Mouse (Mus musculus) heart, embryonic 11.5 days (tissue): ENCODE data around the gene Rasd1. TPM values are rescaled to one million over a fixed set of nuclear protein-coding genes. Genes with fewer than 3 reads are reported as not detected.
A peak's percentile ranks its signal among the peaks of the same experiment; 100 is the strongest.

Experiments
- ATAC-seq: fragments of 200-750 bp; cut with Nextera tagmentation; replicated peaks from 2 replicates; pipeline ENCODE4 v1.8.0; 2017; ENCODE audit warnings: moderate library complexity; ENCODE audit not compliant: insufficient number of reproducible peaks, low FRiP score, low TSS enrichment
- H3K27ac ChIP-seq: fragments of 300-500 bp; sonication (generic); 2 replicates; pipeline ENCODE4 v1.5.1; 2014; ENCODE audit warnings: mild to moderate bottlenecking, low read depth, low read length
- H3K27me3 ChIP-seq: fragments of 300-500 bp; sonication (generic); 2 replicates; pipeline ENCODE4 v1.6.1; 2014; ENCODE audit warnings: mild to moderate bottlenecking, low read length, mixed read lengths; ENCODE audit not compliant: control insufficient read depth, insufficient read depth
- H3K36me3 ChIP-seq: fragments of 300-500 bp; sonication (generic); 2 replicates; pipeline ENCODE4 v1.6.1; 2014; ENCODE audit warnings: mild to moderate bottlenecking, low read length, moderate library complexity, mixed read lengths; ENCODE audit not compliant: control insufficient read depth, insufficient read depth
- H3K4me1 ChIP-seq: fragments of 300-500 bp; sonication (generic); 2 replicates; pipeline ENCODE4 v1.6.1; 2014; ENCODE audit warnings: low read length; ENCODE audit not compliant: control insufficient read depth, insufficient read depth
- H3K4me2 ChIP-seq: fragments of 300-500 bp; sonication (generic); 2 replicates; pipeline ENCODE4 v1.6.1; 2014; ENCODE audit warnings: mild to moderate bottlenecking, moderate library complexity
- H3K4me3 ChIP-seq: fragments of 300-500 bp; sonication (generic); 2 replicates; pipeline ENCODE4 v1.5.1; 2014; ENCODE audit warnings: low read depth, low read length
- H3K9ac ChIP-seq: fragments of 300-500 bp; sonication (generic); 2 replicates; pipeline ENCODE4 v1.6.1; 2014; ENCODE audit warnings: mild to moderate bottlenecking, low read depth, low read length, moderate library complexity
- H3K9me3 ChIP-seq: fragments of 300-500 bp; sonication (generic); replicated peaks from 2 replicates; pipeline ENCODE4 v1.6.1; 2016; ENCODE audit warnings: low read length; ENCODE audit not compliant: control insufficient read depth
- WGBS: fragments of 180-500 bp; shearing (Covaris S2); extraction: QIAGEN DNeasy Blood & Tissue Kit; methylation state at CpG from one replicate; pipeline ENCODE4 v1.1.7; 2014; ENCODE audit not compliant: insufficient replicate concordance; 5-methylcytosine and 5-hydroxymethylcytosine counted together
- polyA plus RNA-seq: library from polyadenylated mRNA; unstranded; fragments of >200 nt; fragmentation: Nextera tagmentation; extraction: Ambion mirVana; gene quantifications from 2 replicates; pipeline ENCODE4 v1.2.1, GENCODE M21; 2014

Gene Rasd1
- polyA plus RNA-seq, 1 experiment from 2014 or later: 12.0 TPM

DNA sequence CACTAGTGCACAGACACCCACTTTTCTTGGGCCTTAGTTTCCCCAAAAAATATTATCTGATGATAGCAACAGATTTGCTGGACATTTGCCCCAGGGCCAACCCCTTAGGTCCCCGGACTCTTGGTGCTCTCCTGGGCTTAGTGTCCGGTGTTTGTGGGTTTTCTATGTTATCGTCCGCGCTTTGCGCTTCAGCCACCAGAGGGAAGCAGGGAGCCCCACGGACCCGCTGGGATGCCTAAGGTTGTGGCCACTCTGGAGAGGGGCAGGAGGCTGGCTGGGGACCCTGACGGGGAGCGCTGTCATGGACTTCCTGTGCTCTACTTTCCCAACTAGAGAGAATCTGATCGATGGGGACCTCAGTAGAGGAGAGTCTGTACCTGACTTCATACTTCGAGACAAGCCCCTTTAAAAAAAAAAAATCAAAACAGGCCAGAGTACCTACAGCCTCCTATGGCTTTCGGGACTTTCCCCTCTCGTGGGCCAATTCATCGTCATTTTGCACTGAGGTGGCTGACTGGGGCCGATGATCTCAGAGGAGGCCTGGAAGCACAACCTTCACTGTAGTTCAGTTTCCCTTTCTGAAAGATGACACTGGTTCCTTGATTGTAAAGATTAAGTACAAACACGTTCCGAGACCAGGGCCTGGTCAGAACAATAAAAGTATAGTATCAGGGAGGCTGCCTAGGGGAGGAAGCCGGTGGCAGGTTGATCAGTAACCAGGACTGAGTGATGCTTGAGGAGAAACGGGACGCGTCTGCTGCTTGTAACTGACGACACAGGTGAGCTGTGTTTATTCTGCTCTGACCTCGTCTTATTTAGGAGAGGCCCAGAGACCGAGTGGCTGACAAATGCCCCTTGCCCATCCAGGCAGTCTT, 720 bp upstream of the Rasd1 start:
- peak; percentile 60 for ATAC-seq
- Histone ChIP-seq H3K9me3 (no peaks in the 10 kb centered on the region), H3K27ac (peak overlapping the region; percentile 68), H3K36me3 (peaks cover 2% of the 10 kb centered on the region; the same call in 1 of the 2 replicates), H3K27me3 (0 out of 2 replicates have a peak, but pooled peaks cover 4% of the 10 kb centered on the region), H3K4me2 (peak overlapping the region; percentile 98), H3K4me3 (peak overlapping the region; percentile 61), H3K9ac (peak overlapping the region; percentile 79), H3K4me1 (peaks cover 45% of the 10 kb centered on the region)
- WGBS: 36% methylated on average over 25 of the region's 25 CpGs

GRCm38 (mm10) chr11:59964163-59964758, 483 bp downstream of the Rasd1 start:
- H3K4me1 ChIP-seq: peaks cover 56% of the 10 kb centered on the region
- 0 out of 2 replicates have a peak, but pooled peaks cover 4% of the 10 kb centered on the region for H3K27me3 ChIP-seq
- peak overlapping the region; percentile 98 for H3K4me2 ChIP-seq
- no peak for ATAC-seq
- H3K27ac ChIP-seq: peak overlapping the region; percentile 68
- peak overlapping the region; percentile 79 for H3K9ac ChIP-seq
- peaks cover 2% of the 10 kb centered on the region; the same call in 1 of the 2 replicates for H3K36me3 ChIP-seq
- no peaks in the 10 kb centered on the region for H3K9me3 ChIP-seq
- peak overlapping the region; percentile 61 for H3K4me3 ChIP-seq
- 2% methylated on average over 33 of the region's 33 CpGs for WGBS

GRCm38 (mm10) chr11:59963364-59964162, 1.2 kb downstream of the Rasd1 start:
- Histone ChIP-seq H3K4me1 (peaks cover 56% of the 10 kb centered on the region), H3K9ac (peak overlapping the region; percentile 79), H3K9me3 (no peaks in the 10 kb centered on the region), H3K4me3 (peak overlapping the region; percentile 61), H3K4me2 (peak overlapping the region; percentile 98), H3K27me3 (0 out of 2 replicates have a peak, but pooled peaks cover 4% of the 10 kb centered on the region), H3K36me3 (peaks cover 2% of the 10 kb centered on the region; the same call in 1 of the 2 replicates), H3K27ac (peak overlapping the region; percentile 46; the same call in 1 of the 2 replicates)
- ATAC-seq: no peak
- WGBS: 8% methylated on average over 34 of the region's 34 CpGs

DNA sequence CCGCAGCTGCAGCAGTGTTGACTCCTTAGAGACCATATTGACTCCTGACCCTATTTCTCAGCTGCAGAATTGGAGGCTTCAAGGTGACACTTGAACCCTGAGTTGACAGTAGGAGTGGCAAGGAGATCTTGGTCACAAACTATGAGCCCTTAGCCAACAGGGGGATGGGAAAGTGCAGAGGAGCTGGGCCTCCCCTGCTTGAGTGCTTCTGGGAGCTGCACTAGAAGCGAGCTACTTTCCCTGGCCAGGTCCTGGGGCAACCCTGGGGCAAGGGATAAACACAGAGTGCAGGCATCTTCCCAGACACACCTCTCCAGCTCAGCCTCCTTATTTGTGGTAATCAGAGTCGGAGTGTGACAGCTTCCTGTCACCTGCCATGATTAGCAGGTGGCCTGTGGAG, 2.2 kb downstream of the Rasd1 start:
- Histone ChIP-seq H3K27me3 (0 out of 2 replicates have a peak, but pooled peaks cover 4% of the 10 kb centered on the region), H3K27ac (no peak overlapping the region), H3K9me3 (no peaks in the 10 kb centered on the region), H3K4me3 (no peak overlapping the region), H3K4me1 (peaks cover 56% of the 10 kb centered on the region), H3K9ac (no peak overlapping the region), H3K4me2 (peak overlapping the region; percentile 98), H3K36me3 (peaks cover 2% of the 10 kb centered on the region; the same call in 1 of the 2 replicates)
- ATAC-seq: no peak
- WGBS: 63% methylated on average over 3 of the region's 3 CpGs

- Histone ChIP-seq H3K4me1 (peaks cover 58% of the 10 kb centered on the region), H3K4me2 (peak overlapping the region; percentile 33)
Measured at GRCm38 (mm10) chr11:59961338-59961875, 3.3 kb downstream of the Rasd1 start.

GRCm38 (mm10) chr11:59960476-59961337, 4.0 kb downstream of the Rasd1 start:
- H3K4me2 ChIP-seq: peak overlapping the region; percentile 33
- 59% methylated on average over 20 of the region's 20 CpGs for WGBS

More at GRCm38 (mm10) chr11:59961338-59961875, 3.3 kb downstream of the Rasd1 start:
- Histone ChIP-seq H3K9me3 (no peaks in the 10 kb centered on the region), H3K27ac (peak overlapping the region; percentile 84), H3K27me3 (0 out of 2 replicates have a peak, but pooled peaks cover 4% of the 10 kb centered on the region), H3K4me3 (no peak overlapping the region), H3K9ac (peak overlapping the region; percentile 61), H3K36me3 (peaks cover 2% of the 10 kb centered on the region; the same call in 1 of the 2 replicates)
- WGBS: 64% methylated on average over 9 of the region's 9 CpGs
- no peak for ATAC-seq

DNA sequence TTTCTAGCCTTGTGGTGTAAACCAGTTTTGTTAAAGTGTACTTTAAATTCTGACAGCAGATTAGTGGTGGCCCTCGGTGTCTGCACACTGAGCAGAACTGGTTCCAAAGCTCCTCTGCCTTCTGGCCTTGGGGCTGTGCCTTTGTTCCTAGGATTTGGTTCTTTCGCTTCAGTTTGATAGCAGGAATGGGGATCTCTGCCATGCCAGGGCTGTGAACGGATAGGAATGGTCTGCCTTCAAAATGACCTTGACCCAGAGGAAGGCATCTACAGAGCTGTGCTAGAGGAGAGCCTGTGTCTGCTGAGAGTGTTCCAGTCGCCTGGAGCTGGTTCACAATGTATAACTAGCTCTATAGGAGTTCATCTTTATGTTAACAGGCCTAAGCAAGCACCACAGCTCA, 5.3 kb downstream of the Rasd1 start:
- H3K4me1 ChIP-seq: peaks cover 46% of the 10 kb centered on the region
- 55% methylated on average over 4 of the region's 4 CpGs for WGBS
- peaks cover 5% of the 10 kb centered on the region; the same call in 1 of the 2 replicates for H3K36me3 ChIP-seq
- H3K27ac ChIP-seq: peak overlapping the region; percentile 84
- no peak overlapping the region for H3K4me2 ChIP-seq
- H3K27me3 ChIP-seq: 0 out of 2 replicates have a peak, but pooled peaks cover 3% of the 10 kb centered on the region
- H3K4me3 ChIP-seq: no peak overlapping the region
- ATAC-seq: no peak
- H3K9me3 ChIP-seq: no peaks in the 10 kb centered on the region
- no peak overlapping the region for H3K9ac ChIP-seq

More at GRCm38 (mm10) chr11:59960476-59961337, 4.0 kb downstream of the Rasd1 start:
- ATAC-seq: no peak
- H3K4me1 ChIP-seq: peaks cover 53% of the 10 kb centered on the region
- H3K27me3 ChIP-seq: 0 out of 2 replicates have a peak, but pooled peaks cover 4% of the 10 kb centered on the region
- H3K9ac ChIP-seq: peak overlapping the region; percentile 24; the same call in 1 of the 2 replicates
- no peak overlapping the region for H3K4me3 ChIP-seq
- H3K36me3 ChIP-seq: peaks cover 5% of the 10 kb centered on the region; the same call in 1 of the 2 replicates
- H3K27ac ChIP-seq: peak overlapping the region; percentile 84
- no peaks in the 10 kb centered on the region for H3K9me3 ChIP-seq
